ENCODE assay signal across 9 mouse cellular contexts in genomic region chr7:125469937-125470336, GRCm38 (mm10). TPM values are rescaled to one million over a fixed set of nuclear protein-coding genes. Genes with fewer than 3 reads are reported as not detected.
A peak's percentile ranks its signal among the peaks of the same experiment; 100 is the strongest.
DNase-seq lines count a peak whose midpoint lies in the region; ATAC-seq lines count a peak whose summit lies in the region.
"Had no signal": no experiment of that assay in that cellular context is flagged by ENCODE, and none has a peak within 500 bp of the region (broad histone marks: within the 10 kb centered on the region; RNA-seq: fewer than 3 reads in every experiment).

No protein-coding gene starts in this region.

- WGBS in liver, embryonic 15.5 days (ENCODE audit: insufficient replicate concordance) = 25% methylated on average over 5 of the region's 5 CpGs

- H3K4me1 ChIP-seq in liver, embryonic 15.5 days (replicated peaks) = peaks cover 50% of the 10 kb centered on the region

- no peak overlapping the region for H3K9ac ChIP-seq in liver, embryonic 15.5 days
- H3K9ac ChIP-seq: embryonic facial prominence, embryonic 15.5 days had no signal

- DNase-seq in 3134 (ENCODE audit: extremely low read depth, insufficient read length, low spot score) = peak; percentile 30
- DNase-seq in T-cell, adult 2 months (ENCODE audit: low spot score) = peak; percentile 68
- peak; percentile 72 to 83 for DNase-seq in cerebellum, postnatal 25 days
- peak; percentile 70 for DNase-seq in kidney, adult 9 months
- peak; percentile 83 for DNase-seq in testis, postnatal 10 days (ENCODE audit: low spot score)

- H3K36me3 ChIP-seq in liver, embryonic 15.5 days (replicated peaks) = peaks cover 63% of the 10 kb centered on the region

- no peak overlapping the region for H3K4me3 ChIP-seq in liver, embryonic 15.5 days (replicated peaks)
- H3K4me3 ChIP-seq: embryonic facial prominence, embryonic 15.5 days had no signal

- no peaks in the 10 kb centered on the region for H3K27me3 ChIP-seq in liver, embryonic 15.5 days
- H3K27me3 ChIP-seq: embryonic facial prominence, embryonic 15.5 days had no signal

- ATAC-seq in granulocyte monocyte progenitor cell, adult 5-6 weeks (replicated peaks; ENCODE audit: poor library complexity, severe bottlenecking) = peak; percentile 57
- ATAC-seq in liver, embryonic 15.5 days (ENCODE audit: insufficient read depth) = no peak
- ATAC-seq in neutrophil, adult 5-6 weeks (ENCODE audit: extremely low read depth, insufficient number of reproducible peaks, low FRiP score, poor library complexity, severe bottlenecking) = peak; percentile 64

- no peaks in the 10 kb centered on the region for H3K9me3 ChIP-seq in liver, embryonic 15.5 days (replicated peaks)
- H3K9me3 ChIP-seq: embryonic facial prominence, embryonic 15.5 days had no signal

- H3K27ac ChIP-seq in liver, embryonic 15.5 days (replicated peaks) = 0 out of 2 replicates have a peak overlapping the region, but pooled peaks have one; percentile 33
- H3K27ac ChIP-seq: embryonic facial prominence, embryonic 15.5 days had no signal

- H3K4me2 ChIP-seq in liver, embryonic 15.5 days = no peak overlapping the region
- H3K4me2 ChIP-seq: embryonic facial prominence, embryonic 15.5 days had no signal

RNA-seq across cellular contexts. Expression of gene Nsmce1, which starts 21.5 kb away (rescaled TPM):
- 54.9 and 65.5 TPM in 2 replicates for total RNA-seq in granulocyte monocyte progenitor cell, adult 5-6 weeks (2014; fragmentation: Nextera tagmentation)
- 77.7 and 82.8 TPM in 2 replicates for total RNA-seq in granulocyte monocyte progenitor cell, adult 5-6 weeks (2017)
- 73.8 and 75.2 TPM in 2 replicates for polyA plus RNA-seq in liver, embryonic 15.5 days (2015; fragmentation: Nextera tagmentation; extraction: Ambion mirVana)
- 39.3 and 49.5 TPM in 2 replicates for total RNA-seq in neutrophil, adult 5-6 weeks (2017)

RNA-seq across cellular contexts. Expression of gene Kdm8, which starts 25.5 kb away (rescaled TPM):
- total RNA-seq in granulocyte monocyte progenitor cell, adult 5-6 weeks (2014; fragmentation: Nextera tagmentation) = 2.3 and 11.5 TPM in 2 replicates
- 5.5 and 7.2 TPM in 2 replicates for total RNA-seq in granulocyte monocyte progenitor cell, adult 5-6 weeks (2017)
- 6.3 and 6.5 TPM in 2 replicates for polyA plus RNA-seq in liver, embryonic 15.5 days (2015; fragmentation: Nextera tagmentation; extraction: Ambion mirVana)
- total RNA-seq in neutrophil, adult 5-6 weeks (2017) = 4.1 TPM in 2 replicates

Comparison
In these comparisons a context has a peak if more than half of its experiments do, and no peak if none do; other contexts are left out.
1. DNase-seq: peak in every context shown above with its lines; median percentile 83 in testis, postnatal 10 days; 78 in cerebellum, postnatal 25 days; 70 in kidney, adult 9 months; 68 in T-cell, adult 2 months; 30 in 3134.